17 mouse cellular contexts compared by ENCODE assay signal in the genomic region with DNA sequence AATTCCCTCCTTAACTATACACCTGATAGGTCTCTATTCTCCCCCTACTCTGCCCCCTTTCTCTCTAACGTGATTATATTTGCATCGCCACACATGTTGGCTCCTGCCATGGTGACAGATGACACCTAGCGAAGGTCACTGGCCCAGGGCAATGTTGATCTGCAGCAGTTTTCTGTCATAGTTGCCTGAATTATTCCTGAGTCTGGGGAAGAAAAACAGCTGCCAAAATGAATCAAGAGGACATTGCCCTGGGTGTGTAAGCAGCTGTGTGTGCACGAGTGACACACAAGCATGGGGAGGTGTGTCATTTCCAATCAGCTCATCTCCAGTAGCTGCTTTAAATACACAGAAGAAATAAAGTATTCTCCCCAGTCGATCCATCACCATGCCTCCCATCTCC.
A peak's percentile ranks its signal among the peaks of the same experiment; 100 is the strongest.
DNase-seq lines count a peak whose midpoint lies in the region; ATAC-seq and TF ChIP-seq lines count a peak whose summit lies in the region.
"Had no signal": no experiment of that assay in that cellular context is flagged by ENCODE, and none has a peak within 500 bp of the region (broad histone marks: within the 10 kb centered on the region; RNA-seq: fewer than 3 reads in every experiment).

No protein-coding gene starts in this region.

- ATAC-seq in liver, embryonic 12.5 days: no peak
- ATAC-seq in embryonic facial prominence, embryonic 11.5 days (replicated peaks; ENCODE audit: insufficient number of reproducible peaks, low FRiP score, low TSS enrichment, low read depth): no peak
- ATAC-seq in inflammation-experienced regulatory T-cells, adult 6 months: no peak
- ATAC-seq: forebrain, postnatal 0 days had no signal

- peaks cover 2% of the 10 kb centered on the region; the same call in 1 of the 2 replicates for H3K79me2 ChIP-seq in liver, adult 2 months (ENCODE audit: control insufficient read depth, insufficient read depth, low read length)

- WGBS in liver, adult 2 months: 18% methylated on average over 5 of the region's 5 CpGs
- WGBS in liver, embryonic 12.5 days (ENCODE audit: insufficient replicate concordance): 69% methylated on average over 5 of the region's 5 CpGs
- 57% methylated on average over 5 of the region's 5 CpGs for WGBS in embryonic facial prominence, embryonic 11.5 days

- DNase-seq in liver, adult 2 months (ENCODE audit: extremely low read depth, low read depth, low spot score): peak; percentile 78
- DNase-seq in embryonic facial prominence, embryonic 11.5 days (ENCODE audit: low spot score): peak; percentile 12
- DNase-seq in retina, postnatal 1 day: peak; percentile 81
- no peak for DNase-seq in spleen, postnatal 4 days (ENCODE audit: low spot score in 2 of 2)
- DNase-seq: adrenal gland, adult 2 months; adrenal gland, postnatal 25 days; cerebellum, adult 18-20 months; cerebellum, adult 9-11 months; forebrain, postnatal 0 days; gastrocnemius, postnatal 25 days; heart, postnatal 36 days had no signal

- peaks cover 12% of the 10 kb centered on the region for H3K4me1 ChIP-seq in liver, adult 2 months (ENCODE audit: control insufficient read depth, insufficient read depth, low read length)
- no peaks in the 10 kb centered on the region for H3K4me1 ChIP-seq in liver, embryonic 12.5 days
- H3K4me1 ChIP-seq in embryonic facial prominence, embryonic 11.5 days (ENCODE audit: control insufficient read depth, insufficient read depth, low read length): no peaks in the 10 kb centered on the region
- H3K4me1 ChIP-seq: embryonic facial prominence, embryonic 13.5 days; hindbrain, embryonic 15.5 days had no signal

- H3K9me3 ChIP-seq in liver, embryonic 12.5 days (replicated peaks): no peaks in the 10 kb centered on the region
- H3K9me3 ChIP-seq in embryonic facial prominence, embryonic 11.5 days (replicated peaks; ENCODE audit: control insufficient read depth, low read length): no peaks in the 10 kb centered on the region
- H3K9me3 ChIP-seq: embryonic facial prominence, embryonic 13.5 days; forebrain, embryonic 12.5 days; heart, embryonic 13.5 days; hindbrain, embryonic 15.5 days had no signal

- H3K27me3 ChIP-seq in liver, adult 2 months (ENCODE audit: control insufficient read depth, insufficient read depth, low read length): no peaks in the 10 kb centered on the region
- no peaks in the 10 kb centered on the region for H3K27me3 ChIP-seq in liver, embryonic 12.5 days (replicated peaks)
- H3K27me3 ChIP-seq in embryonic facial prominence, embryonic 11.5 days (ENCODE audit: control insufficient read depth, insufficient read depth, low read length): no peaks in the 10 kb centered on the region
- H3K27me3 ChIP-seq: embryonic facial prominence, embryonic 13.5 days; forebrain, embryonic 12.5 days; heart, embryonic 13.5 days; hindbrain, embryonic 15.5 days had no signal

- TF ChIP-seq POLR2A in liver, adult 2 months (IDR thresholded peaks at IDR 0.05; ENCODE audit: extremely low read depth, insufficient read depth, low read length): no peak

- TF ChIP-seq CTCF in liver, adult 2 months (IDR thresholded peaks at IDR 0.05; ENCODE audit: low read depth, low read length): no peak

- H3K9ac ChIP-seq in liver, adult 2 months (ENCODE audit: low read depth, low read length): no peak overlapping the region
- H3K9ac ChIP-seq in liver, embryonic 12.5 days: no peak overlapping the region
- H3K9ac ChIP-seq in embryonic facial prominence, embryonic 11.5 days (replicated peaks; ENCODE audit: low read length): no peak overlapping the region
- H3K9ac ChIP-seq: embryonic facial prominence, embryonic 13.5 days; forebrain, embryonic 12.5 days; forebrain, postnatal 0 days; heart, embryonic 13.5 days; hindbrain, embryonic 15.5 days had no signal

- H3K4me2 ChIP-seq in liver, embryonic 12.5 days: no peak overlapping the region
- no peak overlapping the region for H3K4me2 ChIP-seq in embryonic facial prominence, embryonic 11.5 days (ENCODE audit: low read depth, low read length)
- H3K4me2 ChIP-seq: embryonic facial prominence, embryonic 13.5 days; forebrain, embryonic 12.5 days; heart, embryonic 13.5 days; hindbrain, embryonic 15.5 days had no signal

- H3K36me3 ChIP-seq in liver, adult 2 months (ENCODE audit: control insufficient read depth, insufficient read depth, low read length): no peaks in the 10 kb centered on the region
- no peaks in the 10 kb centered on the region for H3K36me3 ChIP-seq in liver, embryonic 12.5 days
- no peaks in the 10 kb centered on the region for H3K36me3 ChIP-seq in embryonic facial prominence, embryonic 11.5 days (replicated peaks; ENCODE audit: control insufficient read depth, insufficient read depth, low read depth, low read length)
- H3K36me3 ChIP-seq: embryonic facial prominence, embryonic 13.5 days; forebrain, embryonic 12.5 days; heart, embryonic 13.5 days; hindbrain, embryonic 15.5 days had no signal

- no peak overlapping the region for H3K27ac ChIP-seq in liver, adult 2 months (replicated peaks; ENCODE audit: insufficient read depth, low read depth, low read length)
- H3K27ac ChIP-seq in liver, embryonic 12.5 days: no peak overlapping the region
- H3K27ac ChIP-seq in embryonic facial prominence, embryonic 11.5 days (replicated peaks; ENCODE audit: low read depth, low read length): no peak overlapping the region
- H3K27ac ChIP-seq: embryonic facial prominence, embryonic 13.5 days; forebrain, embryonic 12.5 days; heart, embryonic 13.5 days; hindbrain, embryonic 15.5 days had no signal

- H3K4me3 ChIP-seq in liver, adult 2 months (ENCODE audit: insufficient read depth, low read depth, low read length): no peak overlapping the region
- no peak overlapping the region for H3K4me3 ChIP-seq in liver, embryonic 12.5 days
- no peak overlapping the region for H3K4me3 ChIP-seq in embryonic facial prominence, embryonic 11.5 days (ENCODE audit: low read depth, low read length)
- H3K4me3 ChIP-seq: embryonic facial prominence, embryonic 13.5 days; forebrain, embryonic 12.5 days; heart, embryonic 13.5 days; hindbrain, embryonic 15.5 days had no signal

Comparison
In these comparisons a context has a peak if more than half of its experiments do, and no peak if none do; other contexts are left out.
1. DNase-seq: peak in liver, adult 2 months (single experiment), embryonic facial prominence, embryonic 11.5 days (single experiment) and retina, postnatal 1 day (single experiment); none in spleen, postnatal 4 days (0 of 2).